Mouse (Mus musculus): Measurements from ENCODE around the gene Hecw2. TPM values are rescaled to one million over a fixed set of nuclear protein-coding genes. Genes with fewer than 3 reads are reported as not detected.
A peak's percentile ranks its signal among the peaks of the same experiment; 100 is the strongest.

The Hecw2 gene
- polyA plus RNA-seq, 1 experiment = 0.76 TPM

- no peak for DNase-seq (ENCODE audit: low spot score)
Observed at GRCm38 (mm10) chr1:53838182-53838859, 356.6 kb downstream of the Hecw2 start.

- no peak for DNase-seq (ENCODE audit: low spot score)
Observed at GRCm38 (mm10) chr1:53830286-53830685, 364.7 kb downstream of the Hecw2 start.

- DNase-seq (ENCODE audit: low spot score) = no peak
Observed at GRCm38 (mm10) chr1:53829089-53829488, 365.9 kb downstream of the Hecw2 start.

- no peak for DNase-seq (ENCODE audit: low spot score)
Observed at GRCm38 (mm10) chr1:53824446-53825337, 370.3 kb downstream of the Hecw2 start.

GRCm38 (mm10) chr1:53823687-53824445 lies 371.1 kb downstream of the Hecw2 start:
- DNase-seq (ENCODE audit: low spot score) = no peak

GRCm38 (mm10) chr1:53821983-53822382 lies 373.0 kb downstream of the Hecw2 start:
- no peak for DNase-seq (ENCODE audit: low spot score)

- no peak for DNase-seq (ENCODE audit: low spot score)
Observed at GRCm38 (mm10) chr1:53820041-53820632, 374.8 kb downstream of the Hecw2 start.

GRCm38 (mm10) chr1:53818072-53818862 lies 376.7 kb downstream of the Hecw2 start:
- no peak for DNase-seq (ENCODE audit: low spot score)

GRCm38 (mm10) chr1:53816353-53816752 lies 378.6 kb downstream of the Hecw2 start:
- DNase-seq (ENCODE audit: low spot score) = no peak

- DNase-seq (ENCODE audit: low spot score) = no peak
Observed at GRCm38 (mm10) chr1:53814077-53814705, 380.8 kb downstream of the Hecw2 start.

- DNase-seq (ENCODE audit: low spot score) = no peak
Observed at GRCm38 (mm10) chr1:53811919-53812318, 383.0 kb downstream of the Hecw2 start.

GRCm38 (mm10) chr1:53808229-53808628 lies 386.7 kb downstream of the Hecw2 start:
- DNase-seq (ENCODE audit: low spot score) = no peak

GRCm38 (mm10) chr1:53797811-53798210 lies 397.2 kb downstream of the Hecw2 start:
- no peak for DNase-seq (ENCODE audit: low spot score)

- no peak for DNase-seq (ENCODE audit: low spot score)
Observed at GRCm38 (mm10) chr1:53797074-53797473, 397.9 kb downstream of the Hecw2 start.

GRCm38 (mm10) chr1:53796271-53796670 lies 398.7 kb downstream of the Hecw2 start:
- DNase-seq (ENCODE audit: low spot score) = no peak

GRCm38 (mm10) chr1:53795591-53795990 lies 399.4 kb downstream of the Hecw2 start:
- no peak for DNase-seq (ENCODE audit: low spot score)

GRCm38 (mm10) chr1:53795081-53795480 lies 399.9 kb downstream of the Hecw2 start:
- DNase-seq (ENCODE audit: low spot score) = no peak

- no peak for DNase-seq (ENCODE audit: low spot score)
Observed at GRCm38 (mm10) chr1:53794279-53794678, 400.7 kb downstream of the Hecw2 start.

GRCm38 (mm10) chr1:53791343-53791742 lies 403.6 kb downstream of the Hecw2 start:
- DNase-seq (ENCODE audit: low spot score) = no peak

- peak; percentile 78 for DNase-seq (ENCODE audit: low spot score)
Observed at GRCm38 (mm10) chr1:53784721-53785418, 410.1 kb downstream of the Hecw2 start, which contains the start of gene Stk17b. Stk17b (minus strand) TSS chr1:53785224.

Data from urinary bladder, adult 2 months (tissue).